Mouse (Mus musculus) kidney, postnatal 25 days (tissue): ENCODE results near the gene Rpap1.
"Not testable (repeated sequence)": the region's sequence is repeated elsewhere in the genome, so short reads cannot be mapped to it uniquely, and the experiment has no call there.

Experiments used
- DNase-seq, 2 experiments: peaks; one replicate each; pipeline ENCODE4 v3.0.0; 2021; ENCODE audit warnings: mixed read lengths in 2 of 2

The Rpap1 gene

GRCm38 (mm10) chr2:119737124-119737523 lies 50.2 kb downstream of the Rpap1 start:
- DNase-seq, result no peak

DNA sequence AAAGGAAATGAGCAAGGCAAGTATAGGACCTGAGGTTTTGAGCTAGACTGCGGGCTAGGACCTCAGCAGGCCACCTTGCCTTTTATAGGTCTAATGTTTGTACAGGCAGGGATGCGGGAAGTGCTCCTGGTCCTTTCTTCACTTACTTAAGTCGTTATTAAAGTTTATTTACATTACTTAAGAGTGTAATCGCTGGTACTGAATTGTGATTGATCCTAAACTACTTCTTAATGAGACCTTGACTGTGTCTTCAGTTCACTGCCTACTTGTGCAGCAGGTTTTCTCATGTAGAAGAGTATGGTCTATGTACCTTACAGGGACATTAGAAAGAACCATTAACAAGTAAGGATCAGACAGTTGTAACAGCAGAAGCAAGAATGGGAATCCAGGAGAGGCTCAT lies 56.6 kb downstream of the Rpap1 start:
- DNase-seq, result no peak

- no peak for DNase-seq
Measured at GRCm38 (mm10) chr2:119727762-119728416, 59.4 kb downstream of the Rpap1 start.

DNA sequence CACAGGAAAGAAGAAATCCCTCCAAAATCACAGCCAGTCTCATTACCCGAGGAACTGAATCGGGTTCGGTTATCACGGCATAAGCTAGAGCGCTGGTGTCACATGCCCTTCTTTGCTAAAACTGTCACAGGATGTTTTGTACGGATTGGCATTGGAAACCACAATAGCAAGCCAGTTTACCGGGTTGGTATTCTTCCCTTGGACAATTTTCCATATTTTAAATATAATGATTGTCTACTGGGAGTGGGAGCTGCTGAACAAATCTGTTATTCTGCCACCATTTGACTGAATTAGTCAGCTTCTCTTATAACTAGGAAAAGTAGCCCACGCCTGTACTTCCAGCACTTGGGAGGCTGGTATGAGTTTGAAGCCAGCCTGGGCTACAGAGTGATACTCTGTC lies 66.3 kb downstream of the Rpap1 start:
- no peak for DNase-seq

DNA sequence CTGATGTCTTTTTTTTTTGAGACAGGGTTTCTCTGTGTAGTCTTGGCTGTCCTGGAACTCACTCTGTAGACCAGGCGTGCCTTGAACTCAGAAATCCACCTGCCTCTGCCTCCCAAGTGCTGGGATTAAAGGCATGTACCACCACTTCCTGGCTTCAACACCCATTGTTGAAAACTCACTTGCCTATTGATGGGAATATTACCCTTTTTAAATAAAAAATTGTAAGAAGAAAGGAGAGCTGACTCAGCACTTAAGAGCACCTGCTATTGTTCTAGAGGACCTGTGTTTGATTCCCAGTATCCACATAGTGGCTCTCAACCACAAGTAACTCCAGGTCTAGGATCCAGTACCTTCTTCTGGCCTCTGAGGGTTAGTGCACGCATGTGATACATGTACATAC lies 71.5 kb downstream of the Rpap1 start:
- DNase-seq, result not testable (repeated sequence)
